Mouse (Mus musculus): ENCODE results near the gene Mad2l1bp. TPM values are rescaled to one million over a fixed set of nuclear protein-coding genes. Genes with fewer than 3 reads are reported as not detected.

The Mad2l1bp gene
- 36.1 and 36.4 TPM in 2 replicates for polyA plus RNA-seq (2016; fragmentation: Nextera tagmentation; extraction: Ambion mirVana)

DNA sequence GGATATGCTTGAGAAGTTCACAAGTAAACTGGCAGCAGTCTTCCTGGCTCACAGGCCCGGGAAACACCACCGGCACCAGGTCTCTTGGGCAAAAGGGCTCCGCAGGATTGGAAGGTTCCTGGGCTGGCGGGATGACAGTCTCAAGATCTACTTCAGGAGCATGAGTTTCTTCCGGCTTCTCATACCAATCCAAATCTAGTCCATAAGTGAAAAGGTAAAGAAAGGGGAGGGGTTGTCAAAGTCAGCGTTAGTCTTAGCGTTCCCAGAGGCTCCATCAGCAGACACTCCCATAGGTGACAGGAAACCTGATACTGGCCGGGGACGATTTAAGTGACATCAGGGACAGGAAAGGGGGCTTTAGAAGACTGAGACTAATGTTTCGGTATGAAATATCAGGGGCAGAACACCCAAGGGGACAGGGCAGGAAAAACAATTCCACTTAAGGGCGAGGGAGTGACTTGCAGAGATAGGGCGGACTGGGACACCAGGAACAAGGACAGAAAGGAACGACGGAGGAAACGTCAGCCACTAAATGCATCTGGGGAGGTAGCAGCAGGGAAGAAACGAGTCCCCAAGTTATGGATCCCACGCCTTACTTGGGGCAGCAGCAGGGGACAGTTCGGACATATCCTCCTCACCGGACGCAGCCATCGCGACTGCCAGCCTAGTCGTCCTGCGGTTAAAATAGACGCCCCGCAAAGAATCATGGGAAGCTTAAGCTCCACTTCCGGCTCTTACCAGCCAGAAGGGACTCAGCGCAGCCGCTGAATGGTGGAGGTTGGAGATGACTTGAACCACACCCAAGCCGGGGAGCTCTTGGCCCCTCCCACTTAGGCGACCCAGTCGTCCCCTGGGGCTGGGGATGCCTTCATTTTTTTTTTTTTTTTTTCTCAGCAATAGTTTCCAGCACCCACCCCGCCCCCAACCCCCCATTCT is at the start of gene Mad2l1bp:
TSS of gene Mad2l1bp (minus strand) at position 707 of the 936 bp plus-strand sequence.
- no peaks in the 10 kb centered on the region for H3K9me3 ChIP-seq
- peak within 1 kb of the TSS; percentile 73 for H3K4me2 ChIP-seq
- H3K36me3 ChIP-seq = peaks cover 21% of the 10 kb centered on the region
- H3K27me3 ChIP-seq = no peaks in the 10 kb centered on the region
- 6% methylated on average over 33 of the region's 33 CpGs for WGBS
- H3K9ac ChIP-seq (replicated peaks) = peak within 1 kb of the TSS; percentile 51
- peak within 1 kb of the TSS; percentile 75 for H3K27ac ChIP-seq
- peak within 1 kb of the TSS; percentile 61 for H3K4me3 ChIP-seq (replicated peaks)
- ATAC-seq (ENCODE audit: insufficient number of reproducible peaks, insufficient read depth, low FRiP score, low TSS enrichment, low read depth) = peak; percentile 82
- peaks cover 9% of the 10 kb centered on the region for H3K4me1 ChIP-seq (replicated peaks)

DNA sequence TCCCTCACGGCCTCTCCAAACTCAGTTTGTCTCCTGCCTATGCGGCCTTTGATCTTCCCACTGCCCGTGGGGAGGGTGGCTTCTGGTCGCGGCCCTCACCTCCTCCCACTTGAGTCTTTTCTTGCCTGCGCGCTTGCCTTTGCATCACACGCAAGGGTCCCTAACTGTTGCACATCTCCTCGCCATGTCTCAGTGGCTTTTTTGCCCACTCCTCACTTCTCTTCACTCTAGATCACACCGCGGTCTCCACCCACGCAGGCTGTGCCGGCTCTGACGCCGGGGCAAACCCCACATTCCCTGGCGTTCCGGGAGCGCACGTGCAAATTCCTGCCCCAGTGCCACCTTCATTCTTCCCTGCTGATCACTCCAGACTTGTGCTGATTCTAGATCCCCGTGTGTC is 49.7 kb upstream of the Mad2l1bp start:
- H3K9ac ChIP-seq (replicated peaks) = peak overlapping the region; percentile 86
- peaks cover 50% of the 10 kb centered on the region for H3K36me3 ChIP-seq
- H3K9me3 ChIP-seq = no peaks in the 10 kb centered on the region
- under 1% methylated on average over 20 of the region's 20 CpGs for WGBS
- H3K4me1 ChIP-seq (replicated peaks) = peaks cover 25% of the 10 kb centered on the region
- ATAC-seq (ENCODE audit: insufficient number of reproducible peaks, insufficient read depth, low FRiP score, low TSS enrichment, low read depth) = peak; percentile 58; the same call in 1 of the 2 replicates
- H3K27me3 ChIP-seq = no peaks in the 10 kb centered on the region
- H3K27ac ChIP-seq = peak overlapping the region; percentile 83
- peak overlapping the region; percentile 92 for H3K4me2 ChIP-seq
- H3K4me3 ChIP-seq (replicated peaks) = peak overlapping the region; percentile 94

DNA sequence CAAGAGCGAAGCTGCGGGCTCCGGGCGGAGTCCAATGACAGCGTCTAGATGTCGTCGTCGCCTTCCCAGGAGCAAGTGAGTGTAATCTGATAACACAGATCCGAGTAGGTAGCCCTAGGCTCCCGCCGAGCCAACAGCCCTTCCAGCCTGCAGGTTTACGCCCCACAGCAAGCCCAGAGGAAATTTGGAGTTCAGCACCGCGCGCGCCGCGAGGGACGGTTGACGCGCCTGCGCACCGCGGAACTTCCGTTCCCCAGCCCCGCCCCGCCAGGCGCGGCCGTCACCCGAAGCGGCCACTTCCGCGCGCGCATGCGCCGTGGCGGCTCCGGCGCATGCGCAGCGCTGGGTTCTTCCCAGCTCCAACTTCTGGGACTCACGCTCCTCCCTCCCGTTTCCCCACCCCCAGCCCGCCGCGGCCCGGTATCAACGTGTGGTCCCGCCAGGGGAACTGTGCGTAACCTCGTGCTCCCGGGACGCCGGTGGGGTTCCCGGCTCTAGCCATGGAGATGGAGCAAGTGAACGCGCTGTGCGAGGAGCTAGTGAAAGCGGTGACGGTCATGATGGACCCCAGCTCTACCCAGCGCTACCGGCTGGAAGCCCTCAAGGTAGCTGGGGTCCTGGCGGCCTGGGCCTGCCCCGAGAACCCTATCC is 49.2 kb upstream of the Mad2l1bp start, which contains the start of the genes Polh and Xpo5:
TSS of gene Polh (minus strand) at position 225 of the 651 bp plus-strand sequence.
TSS of gene Xpo5 (plus strand) at position 362 of the 651 bp plus-strand sequence.
- ATAC-seq (ENCODE audit: insufficient number of reproducible peaks, insufficient read depth, low FRiP score, low TSS enrichment, low read depth) = peak; percentile 93

DNA sequence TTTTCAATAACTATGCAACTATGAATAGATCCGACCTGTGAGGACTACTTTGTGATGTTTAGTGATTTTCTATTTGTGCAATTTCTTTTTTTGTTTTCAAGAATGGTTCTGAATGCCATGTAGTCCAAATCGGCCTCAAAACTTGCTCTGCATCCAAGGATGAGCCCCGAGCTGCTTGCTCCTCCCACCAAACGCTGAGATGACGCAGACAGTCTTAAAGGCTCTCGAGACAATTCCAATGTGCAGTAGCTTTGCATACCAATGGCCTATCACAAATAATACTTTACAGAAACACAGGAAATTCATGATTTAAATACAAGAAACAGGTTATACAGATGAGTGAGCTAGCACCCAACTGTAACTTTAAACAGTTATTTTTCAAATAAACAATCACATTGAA is 47.8 kb upstream of the Mad2l1bp start:
- Histone ChIP-seq H3K9ac (replicated peaks) (0 out of 2 replicates have a peak overlapping the region, but pooled peaks have one; percentile 13), H3K4me3 (replicated peaks) (peak overlapping the region; percentile 94), H3K27me3 (no peaks in the 10 kb centered on the region), H3K27ac (no peak overlapping the region), H3K4me1 (replicated peaks) (peaks cover 25% of the 10 kb centered on the region), H3K9me3 (no peaks in the 10 kb centered on the region), H3K36me3 (peaks cover 50% of the 10 kb centered on the region), H3K4me2 (peak overlapping the region; percentile 92)
- WGBS = 76% methylated on average over 6 of the region's 6 CpGs
- ATAC-seq (ENCODE audit: insufficient number of reproducible peaks, insufficient read depth, low FRiP score, low TSS enrichment, low read depth) = no peak

More for the DNA sequence above, 49.2 kb upstream of the Mad2l1bp start, which contains the start of the genes Polh and Xpo5:
- H3K27ac ChIP-seq = peak within 1 kb of the TSS; percentile 83
- no peaks in the 10 kb centered on the region for H3K27me3 ChIP-seq
- peak within 1 kb of the TSS; percentile 92 for H3K4me2 ChIP-seq
- no peaks in the 10 kb centered on the region for H3K9me3 ChIP-seq
- H3K9ac ChIP-seq (replicated peaks) = peak within 1 kb of the TSS; percentile 86
- peak within 1 kb of the TSS; percentile 94 for H3K4me3 ChIP-seq (replicated peaks)
- peaks cover 50% of the 10 kb centered on the region for H3K36me3 ChIP-seq
- H3K4me1 ChIP-seq (replicated peaks) = peaks cover 25% of the 10 kb centered on the region
- WGBS = under 1% methylated on average over 66 of the region's 66 CpGs

DNA sequence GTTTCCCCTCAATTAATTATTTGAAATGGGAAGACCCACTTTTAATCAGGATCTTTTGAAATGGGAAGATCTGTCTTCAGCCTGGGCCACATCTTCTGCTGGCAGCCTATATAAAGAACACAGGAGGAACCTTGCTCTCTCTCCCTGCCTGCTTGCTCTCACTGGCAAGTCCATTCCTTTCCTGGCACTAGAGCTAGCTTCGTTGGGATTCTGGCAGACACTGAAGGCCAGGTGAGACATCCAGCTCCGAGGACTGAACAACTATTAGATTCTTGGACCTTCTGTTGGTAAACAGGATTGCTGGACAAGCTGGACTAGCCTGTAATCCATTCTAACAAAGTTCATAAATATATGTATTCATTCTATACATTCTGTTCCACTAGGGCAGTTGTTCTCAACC is 35.5 kb upstream of the Mad2l1bp start:
- Histone ChIP-seq H3K4me1 (replicated peaks) (no peaks in the 10 kb centered on the region), H3K9me3 (no peaks in the 10 kb centered on the region), H3K27ac (no peak overlapping the region), H3K4me3 (replicated peaks) (no peak overlapping the region), H3K4me2 (no peak overlapping the region), H3K27me3 (no peaks in the 10 kb centered on the region), H3K9ac (replicated peaks) (no peak overlapping the region), H3K36me3 (peaks cover 91% of the 10 kb centered on the region)
- 91% methylated on average over 2 of the region's 2 CpGs for WGBS
- no peak for ATAC-seq (ENCODE audit: insufficient number of reproducible peaks, insufficient read depth, low FRiP score, low TSS enrichment, low read depth)

DNA sequence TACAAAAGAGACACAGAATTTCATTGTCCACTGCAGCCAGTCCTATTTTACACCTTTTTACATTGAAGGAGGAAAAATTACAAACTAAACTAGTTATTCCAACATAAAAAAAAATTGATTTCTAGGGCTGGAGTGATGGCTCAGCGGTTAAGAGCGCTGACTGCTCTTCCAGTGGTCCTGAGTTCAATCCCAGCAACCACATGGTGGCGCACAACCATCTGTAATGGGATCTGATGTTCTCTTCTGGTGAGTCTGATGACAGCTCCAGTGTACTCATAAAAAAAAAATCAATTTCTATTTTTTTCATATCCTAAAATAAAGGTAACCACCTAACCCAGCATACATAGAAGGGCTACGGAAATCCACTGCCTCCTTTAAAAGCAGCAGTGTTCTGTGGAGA is 28.9 kb upstream of the Mad2l1bp start:
- Histone ChIP-seq H3K4me2 (no peak overlapping the region), H3K36me3 (peaks cover 95% of the 10 kb centered on the region), H3K27ac (no peak overlapping the region), H3K4me3 (replicated peaks) (no peak overlapping the region), H3K27me3 (no peaks in the 10 kb centered on the region), H3K9ac (replicated peaks) (no peak overlapping the region), H3K9me3 (no peaks in the 10 kb centered on the region), H3K4me1 (replicated peaks) (no peaks in the 10 kb centered on the region)
- no peak for ATAC-seq (ENCODE audit: insufficient number of reproducible peaks, insufficient read depth, low FRiP score, low TSS enrichment, low read depth)
- WGBS = 85% methylated on average over 4 of the region's 4 CpGs

DNA sequence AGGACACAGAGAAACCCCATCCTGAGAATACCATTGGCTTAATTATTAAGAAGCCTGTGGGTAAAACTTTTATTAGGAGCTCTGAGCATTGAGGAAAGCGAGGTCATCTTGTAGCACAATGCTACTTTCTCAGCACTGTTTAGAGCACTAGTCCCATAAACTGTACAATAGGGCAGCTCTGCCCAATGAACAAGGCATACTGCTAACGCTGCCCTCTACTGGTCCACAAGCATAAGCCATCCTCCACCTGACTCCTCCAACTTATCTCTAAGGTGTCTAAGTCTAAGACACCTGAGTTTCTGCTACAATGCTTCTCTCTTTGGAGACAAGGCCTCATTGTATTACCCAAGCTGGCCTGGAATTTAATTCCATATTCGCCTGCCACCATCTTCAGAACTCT is 17.2 kb upstream of the Mad2l1bp start:
- Histone ChIP-seq H3K36me3 (peaks cover 85% of the 10 kb centered on the region), H3K4me2 (no peak overlapping the region), H3K4me3 (replicated peaks) (no peak overlapping the region), H3K9ac (replicated peaks) (no peak overlapping the region), H3K27ac (no peak overlapping the region), H3K27me3 (no peaks in the 10 kb centered on the region), H3K9me3 (no peaks in the 10 kb centered on the region), H3K4me1 (replicated peaks) (no peaks in the 10 kb centered on the region)
- no peak for ATAC-seq (ENCODE audit: insufficient number of reproducible peaks, insufficient read depth, low FRiP score, low TSS enrichment, low read depth)
- 81% methylated on average over 3 of the region's 3 CpGs for WGBS

DNA sequence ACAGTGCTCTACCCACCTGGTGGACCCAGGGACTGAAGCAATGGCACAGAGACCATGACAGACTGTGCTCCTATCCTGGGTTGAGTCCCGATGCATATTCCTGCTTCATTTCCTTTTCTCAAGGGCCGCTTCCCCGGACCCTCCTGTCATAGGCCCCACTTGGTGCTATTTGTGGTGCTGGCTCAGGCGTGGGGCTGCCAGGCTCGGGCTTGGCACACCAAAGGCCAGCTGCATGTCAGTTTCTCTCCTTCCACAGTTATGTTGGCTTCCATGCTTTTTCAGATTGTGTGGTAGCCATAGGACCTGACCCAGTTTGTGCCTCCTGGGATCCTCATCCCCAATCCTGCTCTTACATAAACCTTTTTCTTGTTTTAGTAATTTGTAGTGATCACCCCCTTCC is 15.4 kb upstream of the Mad2l1bp start:
- 94% methylated on average over 5 of the region's 5 CpGs for WGBS
- no peak for ATAC-seq (ENCODE audit: insufficient number of reproducible peaks, insufficient read depth, low FRiP score, low TSS enrichment, low read depth)

DNA sequence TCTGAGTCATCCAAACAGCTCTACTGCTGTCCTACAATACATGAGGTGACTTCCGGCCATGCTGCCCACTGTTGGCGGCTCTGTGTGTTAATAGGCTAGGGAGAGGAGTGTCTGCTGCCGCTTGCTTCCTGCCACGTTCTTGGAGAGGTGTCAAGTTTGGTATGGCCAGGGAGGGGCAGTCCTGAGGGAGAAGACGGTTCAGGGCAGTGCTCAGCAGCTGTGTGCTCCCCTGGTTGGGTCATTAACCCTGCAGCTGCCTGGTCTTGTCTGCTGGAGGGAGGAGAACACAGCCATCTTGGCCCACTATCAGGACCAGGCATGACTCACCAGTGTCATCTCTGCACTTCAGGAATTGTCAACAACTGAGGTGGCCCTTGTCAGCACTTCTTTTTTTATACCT is 15.0 kb upstream of the Mad2l1bp start:
- 61% methylated on average over 5 of the region's 5 CpGs for WGBS
- no peak for ATAC-seq (ENCODE audit: insufficient number of reproducible peaks, insufficient read depth, low FRiP score, low TSS enrichment, low read depth)

More for the DNA sequence above, 15.4 kb upstream of the Mad2l1bp start:
- no peaks in the 10 kb centered on the region for H3K27me3 ChIP-seq
- no peak overlapping the region for H3K4me3 ChIP-seq (replicated peaks)
- no peak overlapping the region for H3K4me2 ChIP-seq
- peaks cover 95% of the 10 kb centered on the region for H3K36me3 ChIP-seq
- H3K4me1 ChIP-seq (replicated peaks) = no peaks in the 10 kb centered on the region
- no peaks in the 10 kb centered on the region for H3K9me3 ChIP-seq
- no peak overlapping the region for H3K9ac ChIP-seq (replicated peaks)
- no peak overlapping the region for H3K27ac ChIP-seq

DNA sequence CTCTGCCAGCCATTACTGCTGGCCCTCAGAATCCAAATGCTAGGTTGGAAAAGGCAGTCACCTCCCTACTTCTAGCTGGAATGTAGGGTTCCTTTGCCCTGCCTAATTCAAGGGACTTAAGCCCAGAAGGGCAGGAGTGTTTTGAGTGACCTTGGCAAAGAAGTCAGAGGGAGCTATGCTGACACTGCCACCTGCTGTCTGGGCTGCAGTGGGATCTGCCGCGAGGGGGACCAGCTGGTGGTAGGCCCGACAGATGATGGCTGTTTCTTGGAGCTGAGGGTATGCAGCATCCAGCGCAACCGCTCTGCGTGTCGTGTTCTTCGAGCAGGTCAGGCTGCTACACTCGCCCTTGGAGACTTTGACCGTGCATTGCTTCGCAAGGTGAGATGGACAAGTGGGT is 13.7 kb upstream of the Mad2l1bp start:
- H3K36me3 ChIP-seq = peaks cover 91% of the 10 kb centered on the region
- no peak for ATAC-seq (ENCODE audit: insufficient number of reproducible peaks, insufficient read depth, low FRiP score, low TSS enrichment, low read depth)
- no peak overlapping the region for H3K4me2 ChIP-seq
- 87% methylated on average over 11 of the region's 11 CpGs for WGBS
- H3K9ac ChIP-seq (replicated peaks) = no peak overlapping the region
- H3K27ac ChIP-seq = no peak overlapping the region
- H3K27me3 ChIP-seq = no peaks in the 10 kb centered on the region
- H3K9me3 ChIP-seq = no peaks in the 10 kb centered on the region
- H3K4me1 ChIP-seq (replicated peaks) = peaks cover 12% of the 10 kb centered on the region
- no peak overlapping the region for H3K4me3 ChIP-seq (replicated peaks)

More for the DNA sequence above, 15.0 kb upstream of the Mad2l1bp start:
- Histone ChIP-seq H3K4me3 (replicated peaks) (no peak overlapping the region), H3K9ac (replicated peaks) (no peak overlapping the region), H3K9me3 (no peaks in the 10 kb centered on the region), H3K36me3 (peaks cover 98% of the 10 kb centered on the region), H3K27me3 (no peaks in the 10 kb centered on the region), H3K4me2 (no peak overlapping the region), H3K4me1 (replicated peaks) (no peaks in the 10 kb centered on the region), H3K27ac (no peak overlapping the region)

DNA sequence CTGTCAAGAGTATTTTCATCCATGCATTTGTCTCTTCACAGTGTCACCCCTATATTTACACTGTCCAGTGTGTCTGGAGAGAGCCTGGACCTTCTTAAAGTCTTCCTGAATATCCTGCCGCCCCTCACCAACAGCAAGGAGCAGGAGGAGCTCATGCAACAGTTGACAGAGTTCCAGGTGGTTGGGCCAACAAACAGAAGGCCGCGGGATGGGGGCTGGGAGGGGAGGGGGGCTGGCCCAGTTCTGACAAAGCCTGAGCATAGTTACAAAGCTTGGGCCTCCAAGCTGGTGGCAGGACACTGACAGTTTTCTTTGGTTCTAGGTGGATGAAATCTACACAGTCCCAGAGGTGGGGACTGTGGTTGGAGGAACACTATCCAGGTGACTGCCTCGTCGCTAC is 12.9 kb upstream of the Mad2l1bp start:
- Histone ChIP-seq H3K9ac (replicated peaks) (no peak overlapping the region), H3K4me2 (no peak overlapping the region), H3K27me3 (no peaks in the 10 kb centered on the region), H3K4me1 (replicated peaks) (peaks cover 17% of the 10 kb centered on the region), H3K4me3 (replicated peaks) (no peak overlapping the region), H3K9me3 (no peaks in the 10 kb centered on the region), H3K36me3 (peaks cover 86% of the 10 kb centered on the region), H3K27ac (no peak overlapping the region)
- 79% methylated on average over 5 of the region's 5 CpGs for WGBS
- ATAC-seq (ENCODE audit: insufficient number of reproducible peaks, insufficient read depth, low FRiP score, low TSS enrichment, low read depth) = no peak
